Mouse (Mus musculus): ENCODE data around the gene Osgin1.

The Osgin1 gene

DNA sequence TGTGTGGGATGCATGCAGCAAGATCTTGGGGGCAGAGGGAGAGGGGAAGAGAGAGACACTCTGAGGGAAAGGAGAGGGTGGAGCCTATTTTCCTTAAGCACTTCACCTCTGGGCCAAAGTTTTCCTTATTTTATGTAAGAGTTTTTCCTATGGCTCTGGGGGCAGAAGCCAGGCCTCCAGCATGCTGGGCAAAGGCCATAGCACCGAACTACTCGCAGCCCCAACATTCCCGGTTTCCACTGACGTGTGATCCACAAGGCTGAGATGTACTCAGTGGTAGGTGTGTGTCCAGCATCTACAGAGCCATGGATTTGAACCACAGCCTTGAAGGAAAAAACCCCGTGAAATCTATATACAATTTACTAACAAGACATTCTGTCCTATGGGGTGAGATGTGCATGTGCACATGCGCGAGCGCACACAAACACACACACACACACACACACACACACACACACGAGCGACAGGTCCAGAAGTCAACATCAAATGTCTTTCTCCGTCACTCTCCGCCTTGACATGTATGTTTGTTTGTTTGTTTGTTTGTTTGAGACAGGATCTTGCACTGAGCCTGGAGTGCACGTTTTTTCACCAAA is at the start of gene Osgin1:
Gene Osgin1 (plus strand): TSS at position 543 of the 593 bp plus-strand sequence.
- DNase-seq (ENCODE audit: low spot score), result no peak

DNA sequence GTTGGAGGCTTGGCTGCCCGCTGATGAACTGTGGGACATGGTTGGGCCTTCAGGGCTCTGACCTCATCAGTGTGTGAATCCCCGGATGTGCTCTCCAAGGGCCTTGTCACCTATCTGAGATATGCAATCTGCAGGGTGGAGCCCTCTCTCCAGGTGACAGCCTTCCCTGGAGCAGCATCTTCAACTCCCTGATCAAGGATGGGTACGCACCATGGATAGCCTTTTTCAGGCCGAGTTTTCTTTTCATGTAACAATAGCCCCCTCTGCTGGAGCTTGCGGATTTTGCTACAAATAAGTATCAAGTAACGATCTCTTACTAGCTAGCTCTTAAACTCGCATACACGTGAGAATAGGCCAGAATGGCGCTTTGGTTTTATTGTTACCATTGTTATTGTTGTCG is 49.4 kb upstream of the Osgin1 start:
- no peak for DNase-seq (ENCODE audit: low spot score)

DNA sequence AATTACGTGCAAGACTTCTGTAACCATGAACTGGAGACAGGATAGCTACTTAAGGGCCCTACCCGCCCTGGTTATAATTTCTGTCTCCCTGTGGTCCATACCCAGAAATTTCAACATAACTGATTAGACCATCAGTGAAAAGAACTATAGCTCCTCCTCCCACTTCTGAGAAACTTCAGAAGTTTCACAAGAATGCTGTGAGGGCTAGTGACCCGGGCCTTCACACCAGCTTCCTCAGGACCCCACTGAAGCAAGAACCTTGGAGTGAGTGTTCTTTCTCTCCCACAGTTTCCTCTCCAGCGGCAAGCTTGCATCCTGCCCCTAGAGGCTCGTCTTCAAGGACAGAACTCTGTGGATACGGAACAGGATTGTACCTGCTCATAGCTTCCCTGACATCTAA is 48.1 kb upstream of the Osgin1 start:
- DNase-seq (ENCODE audit: low spot score), result no peak

DNA sequence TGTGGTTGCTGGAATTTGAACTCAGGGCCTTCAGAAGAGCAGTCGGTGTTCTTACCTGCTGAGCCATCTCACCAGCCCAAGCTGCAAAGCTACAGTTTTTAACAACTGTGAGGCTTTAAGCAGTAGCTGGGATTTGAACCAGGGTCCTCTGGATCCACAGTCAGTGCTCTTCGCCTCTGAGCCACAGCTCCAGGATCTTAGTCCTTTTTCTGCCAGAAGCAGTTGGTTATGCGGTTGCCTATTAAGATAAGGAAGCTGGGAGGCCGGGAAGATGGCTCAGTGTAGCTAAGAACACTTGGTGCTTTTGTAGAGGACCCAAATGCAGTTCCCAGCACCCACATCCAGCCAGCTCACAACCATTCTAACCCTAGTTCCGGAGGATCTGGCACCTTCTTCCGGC is 46.9 kb upstream of the Osgin1 start:
- no peak for DNase-seq (ENCODE audit: low spot score)

DNA sequence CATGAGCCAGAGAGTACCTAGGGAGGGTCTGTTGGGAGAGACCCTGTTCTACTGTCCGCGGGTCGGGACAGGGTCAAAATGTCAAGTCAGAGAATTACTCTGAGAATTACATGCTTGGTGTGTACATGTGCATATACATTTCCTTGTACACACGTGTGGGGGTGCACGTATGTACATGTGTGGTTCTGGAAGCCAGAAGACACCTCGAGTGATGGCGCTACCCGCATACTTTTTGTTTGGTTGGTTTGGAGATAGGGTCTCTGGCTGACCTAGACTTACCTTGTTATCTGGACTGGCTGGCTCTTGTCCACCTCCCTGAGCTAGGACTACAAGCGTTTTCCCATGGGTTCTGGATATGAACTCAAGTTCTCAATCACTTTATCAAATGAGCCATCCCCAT is 39.8 kb upstream of the Osgin1 start:
- DNase-seq (ENCODE audit: low spot score), result no peak

DNA sequence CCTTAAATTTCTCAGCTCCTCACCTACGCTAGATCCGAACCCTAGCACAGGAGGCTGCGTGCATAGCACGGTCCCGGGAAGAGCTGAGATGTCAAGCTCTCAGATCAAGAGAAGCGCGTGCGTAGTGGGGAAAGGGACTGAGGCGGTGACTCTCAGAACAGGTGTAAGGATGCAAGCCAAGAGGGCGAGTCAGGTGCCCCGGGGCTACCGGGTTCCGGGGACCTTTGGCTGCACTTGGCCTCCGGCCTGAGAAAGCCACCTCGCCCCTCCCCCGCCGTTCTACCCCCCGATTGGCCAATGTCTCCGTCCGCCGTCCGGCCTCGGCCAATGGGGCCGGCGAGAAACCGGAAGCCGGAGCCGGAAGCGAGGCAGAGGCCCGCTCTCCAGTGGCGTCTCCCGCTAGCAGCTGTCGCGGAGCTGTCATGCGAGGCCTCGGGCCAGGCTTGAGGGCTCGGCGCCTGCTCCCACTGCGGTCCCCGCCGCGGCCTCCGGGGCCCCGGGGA is 39.3 kb upstream of the Osgin1 start, which contains the start of gene Mlycd:
Gene Mlycd (plus strand): TSS at position 355 of the 503 bp plus-strand sequence.
- peak; percentile 93 for DNase-seq (ENCODE audit: low spot score)

DNA sequence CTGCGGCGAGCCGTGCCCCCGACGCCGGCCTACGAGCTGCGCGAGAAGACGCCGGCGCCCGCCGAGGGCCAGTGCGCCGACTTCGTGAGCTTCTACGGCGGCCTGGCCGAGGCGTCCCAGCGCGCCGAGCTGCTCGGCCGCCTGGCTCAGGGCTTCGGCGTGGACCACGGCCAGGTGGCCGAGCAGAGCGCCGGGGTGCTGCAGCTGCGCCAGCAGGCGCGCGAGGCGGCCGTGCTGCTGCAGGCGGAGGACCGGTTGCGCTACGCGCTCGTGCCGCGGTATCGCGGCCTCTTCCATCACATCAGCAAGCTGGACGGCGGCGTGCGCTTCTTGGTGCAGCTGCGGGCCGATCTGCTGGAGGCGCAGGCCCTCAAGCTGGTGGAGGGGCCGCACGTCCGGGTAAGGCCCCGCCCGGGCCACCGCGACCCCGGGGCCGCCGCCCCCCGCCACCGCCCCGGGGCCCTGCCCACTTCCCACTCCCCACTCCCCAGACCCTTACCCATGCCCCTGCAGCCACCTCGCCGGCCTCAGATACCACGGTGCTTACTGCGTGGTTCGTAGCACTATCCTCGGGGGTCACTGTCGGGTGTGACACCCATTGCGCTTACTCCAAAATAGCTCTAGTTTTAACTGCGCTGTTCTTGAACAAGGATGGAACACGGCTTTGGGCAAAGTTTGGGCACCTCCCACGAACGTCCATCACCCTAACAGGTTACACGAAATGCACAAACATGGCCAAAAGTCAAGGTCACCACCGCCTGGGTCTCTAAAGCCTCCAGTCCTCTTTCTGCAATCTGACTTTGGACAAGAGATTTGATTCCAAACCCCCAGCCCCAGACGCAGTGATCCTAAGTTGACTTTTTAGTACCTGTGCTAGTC is 38.6 kb upstream of the Osgin1 start:
- DNase-seq (ENCODE audit: low spot score), result peak; percentile 24

DNA sequence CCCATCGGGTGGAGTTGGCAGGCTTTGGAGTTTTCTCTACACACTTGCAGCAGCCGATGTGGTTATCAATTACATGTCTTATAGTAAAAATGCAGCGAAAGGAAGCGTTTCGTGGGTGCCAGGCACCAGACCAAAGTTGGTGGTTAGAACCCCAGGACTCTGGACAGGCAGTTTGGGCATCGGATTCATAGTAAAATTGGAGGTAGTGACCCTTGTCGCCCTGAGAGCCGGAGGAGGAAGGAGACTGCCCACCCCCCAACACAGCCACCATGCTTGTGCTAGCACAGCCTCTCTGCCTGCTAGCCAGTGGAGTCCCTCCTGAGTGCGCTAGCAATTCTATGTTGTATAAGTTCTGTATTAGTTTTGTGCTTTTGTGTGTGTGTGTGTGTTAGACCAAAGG is 35.4 kb upstream of the Osgin1 start:
- no peak for DNase-seq (ENCODE audit: low spot score)

DNA sequence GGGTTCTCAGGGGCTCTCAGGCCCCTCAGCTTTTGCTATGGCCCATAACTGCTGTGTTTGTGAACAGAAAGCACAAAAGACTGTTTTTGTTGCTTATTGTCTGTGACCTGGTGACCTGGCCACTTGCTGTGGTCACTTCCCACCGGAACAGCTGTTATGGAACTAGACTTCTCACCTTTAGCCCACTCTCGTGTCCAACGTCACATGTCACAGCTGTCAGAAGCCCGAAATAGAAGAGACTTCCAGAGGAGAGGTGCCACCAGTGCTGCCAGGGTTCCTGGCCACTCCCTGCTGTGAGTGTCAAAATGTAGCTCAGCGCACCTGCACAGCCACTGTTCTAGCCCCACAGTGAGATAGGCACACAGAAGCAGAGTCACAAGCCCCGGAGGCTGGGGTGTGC is 34.7 kb upstream of the Osgin1 start:
- no peak for DNase-seq (ENCODE audit: low spot score)

DNA sequence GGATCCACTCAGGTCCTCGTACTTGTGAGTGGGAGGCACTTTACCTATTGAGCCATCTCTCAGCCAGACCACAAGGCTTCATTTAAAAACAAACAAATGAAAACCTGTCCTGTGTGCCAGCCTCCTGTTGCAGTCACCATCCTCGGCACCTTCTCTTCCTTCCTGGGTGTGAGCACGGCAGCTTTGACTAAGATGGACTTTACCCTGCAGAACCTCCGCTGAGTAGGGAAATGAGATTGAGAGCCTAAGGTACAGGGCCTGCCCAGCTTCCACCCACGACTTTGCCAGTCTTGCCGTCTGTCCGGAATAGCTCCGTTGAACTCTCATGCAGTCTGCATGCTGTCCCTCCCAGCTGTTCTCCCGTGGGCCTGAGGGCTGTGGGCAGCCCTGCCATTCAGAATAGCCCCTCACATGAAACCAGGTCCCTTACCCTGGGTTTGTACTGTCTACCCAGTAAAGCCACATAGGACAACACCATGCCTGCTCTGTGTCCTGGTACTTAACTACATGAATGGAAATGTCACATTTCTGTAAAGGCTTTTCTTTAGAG is 33.7 kb upstream of the Osgin1 start:
- DNase-seq (ENCODE audit: low spot score), result no peak

DNA sequence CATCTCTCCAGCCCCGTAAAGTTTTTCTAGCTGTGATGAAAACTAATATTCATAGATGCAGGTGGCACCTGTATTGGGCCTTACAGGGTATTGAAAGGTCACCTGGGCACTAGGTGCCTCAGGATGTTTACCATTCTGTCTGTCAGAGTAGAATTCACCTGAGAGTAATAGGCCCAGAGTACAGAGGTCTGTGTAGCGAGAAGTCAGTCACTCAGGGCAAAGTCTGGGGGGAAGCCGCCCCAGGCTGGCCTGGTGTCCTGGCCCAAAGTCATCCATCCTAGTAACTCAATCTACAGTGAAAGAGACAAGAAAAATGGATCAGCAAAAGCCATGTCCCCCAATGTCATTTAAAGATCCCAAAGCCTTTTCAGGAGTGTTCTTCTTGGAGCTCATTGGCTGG is 33.0 kb upstream of the Osgin1 start:
- no peak for DNase-seq (ENCODE audit: low spot score)

DNA sequence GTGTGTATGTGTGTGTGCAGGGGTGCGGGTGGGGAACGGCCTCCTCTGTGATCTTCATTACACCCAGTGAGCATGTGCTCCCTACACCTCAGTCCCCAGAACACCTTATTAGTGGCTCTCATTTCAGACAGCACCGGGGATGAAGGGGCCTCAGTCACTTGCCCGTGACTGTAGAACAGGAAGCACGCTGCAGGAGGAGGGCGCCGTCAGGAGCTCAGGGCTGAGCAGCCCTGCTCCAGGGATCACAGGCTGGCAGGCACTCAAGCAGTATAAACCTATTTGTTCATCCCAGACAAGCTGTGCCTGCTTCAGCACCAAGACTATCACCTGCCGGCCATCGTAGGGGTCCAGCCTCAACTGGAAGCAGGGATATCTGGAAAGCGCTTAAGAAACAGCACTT is 30.0 kb upstream of the Osgin1 start:
- no peak for DNase-seq (ENCODE audit: low spot score)

DNA sequence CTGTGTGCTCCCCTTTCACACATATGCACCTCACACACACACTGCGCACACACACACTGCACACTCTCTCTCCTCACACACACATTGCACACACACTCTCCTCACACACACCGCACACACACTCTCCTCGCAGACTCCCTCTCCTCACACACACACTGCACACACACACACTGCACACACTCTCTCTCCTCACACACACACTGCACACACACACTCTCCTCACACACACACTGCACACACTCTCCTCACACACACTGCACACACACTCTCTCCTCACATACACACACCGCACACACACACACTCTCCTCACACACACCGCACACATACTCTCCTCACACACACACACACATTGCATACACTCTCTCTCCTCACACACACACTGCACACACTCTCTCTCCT is 29.3 kb upstream of the Osgin1 start:
- DNase-seq (ENCODE audit: low spot score), result no peak

DNA sequence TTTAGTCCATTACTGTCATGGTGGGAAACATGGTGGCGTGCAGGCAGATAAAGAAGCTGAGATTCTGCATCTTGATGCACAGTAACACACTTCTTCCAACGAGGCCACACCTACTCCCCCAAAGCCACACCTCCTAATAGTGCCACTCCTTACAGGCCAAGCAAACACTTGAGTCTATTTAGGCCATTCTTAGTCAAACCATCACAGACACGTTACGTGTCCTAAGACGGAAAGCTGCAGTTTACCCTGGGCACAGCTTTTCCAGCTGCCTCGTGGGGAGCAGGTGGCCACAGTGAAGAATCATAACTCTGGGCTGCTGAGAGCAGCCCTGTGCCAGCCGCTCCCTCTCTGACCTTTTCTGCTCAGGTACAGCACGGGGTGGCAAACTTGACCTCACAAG is 25.6 kb upstream of the Osgin1 start:
- DNase-seq (ENCODE audit: low spot score), result no peak

DNA sequence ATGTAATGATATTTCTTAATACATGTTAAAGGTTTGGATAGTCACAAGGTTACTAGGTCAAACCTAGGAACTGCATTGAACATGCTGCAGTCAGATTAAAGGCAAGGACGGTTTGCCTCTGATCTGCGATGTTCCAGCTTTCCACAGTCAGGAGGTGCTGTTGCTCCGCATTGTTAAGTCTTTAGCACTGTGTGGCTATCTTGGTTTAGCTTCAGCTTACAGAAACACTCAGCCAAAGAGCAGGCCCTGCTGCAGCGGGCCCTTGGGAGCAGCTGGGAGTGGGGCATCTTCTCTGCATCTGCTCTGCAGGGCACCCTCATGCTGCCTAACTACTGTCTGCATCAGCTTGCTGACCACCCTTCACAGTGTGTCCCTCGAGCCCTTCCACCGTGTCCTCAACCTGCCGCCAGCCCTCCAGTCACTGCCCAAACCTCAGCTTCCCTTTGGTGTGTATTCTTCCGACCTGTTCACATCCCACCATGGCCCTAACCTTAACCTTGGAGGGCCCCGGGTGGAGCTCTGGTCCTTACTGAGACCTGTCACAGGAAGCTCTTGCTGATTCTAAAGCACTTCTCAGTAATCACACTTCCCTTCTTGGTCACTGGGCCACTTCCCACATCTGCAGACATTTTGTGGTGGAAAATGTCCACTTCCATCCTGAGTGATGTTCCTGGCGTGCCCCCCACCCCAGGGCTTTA is 21.7 kb upstream of the Osgin1 start:
- DNase-seq (ENCODE audit: low spot score), result no peak

DNA sequence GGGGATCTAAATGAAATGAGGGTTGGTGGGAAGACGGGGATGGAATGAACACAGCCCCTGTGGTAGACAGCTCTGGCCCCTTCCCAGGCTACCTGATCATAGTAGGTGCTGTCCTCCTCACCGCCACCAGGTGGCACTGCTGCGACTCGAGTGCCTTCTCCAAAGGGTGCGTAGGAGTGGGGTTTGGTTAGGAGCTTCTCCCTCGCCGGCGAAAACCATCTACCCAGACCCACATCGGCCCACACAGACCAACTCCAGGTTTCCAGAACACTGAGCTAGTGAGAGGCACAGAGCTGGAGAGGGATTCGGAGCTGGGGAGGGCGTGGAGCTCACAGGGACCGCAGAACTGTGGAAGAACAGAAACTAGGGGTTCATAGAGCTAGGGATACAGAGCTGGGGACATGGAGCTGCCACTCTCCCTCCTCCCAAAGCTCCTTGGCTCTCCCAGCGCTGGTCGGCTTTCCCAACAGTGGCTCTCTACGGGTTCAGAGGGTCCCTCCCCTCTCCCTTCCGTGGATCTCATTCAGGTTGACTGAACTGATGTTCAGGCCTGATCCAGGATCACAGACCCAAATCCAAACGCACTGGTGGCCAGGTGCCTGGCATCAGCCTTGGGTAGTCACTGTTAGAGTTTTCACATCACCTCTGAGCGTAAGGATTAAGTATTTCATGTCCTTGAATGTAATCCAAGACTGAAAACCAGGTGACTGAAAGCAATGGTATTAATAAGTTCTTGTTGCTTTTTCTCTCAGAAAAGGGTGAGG is 21.0 kb upstream of the Osgin1 start:
- DNase-seq (ENCODE audit: low spot score), result peak; percentile 73

DNA sequence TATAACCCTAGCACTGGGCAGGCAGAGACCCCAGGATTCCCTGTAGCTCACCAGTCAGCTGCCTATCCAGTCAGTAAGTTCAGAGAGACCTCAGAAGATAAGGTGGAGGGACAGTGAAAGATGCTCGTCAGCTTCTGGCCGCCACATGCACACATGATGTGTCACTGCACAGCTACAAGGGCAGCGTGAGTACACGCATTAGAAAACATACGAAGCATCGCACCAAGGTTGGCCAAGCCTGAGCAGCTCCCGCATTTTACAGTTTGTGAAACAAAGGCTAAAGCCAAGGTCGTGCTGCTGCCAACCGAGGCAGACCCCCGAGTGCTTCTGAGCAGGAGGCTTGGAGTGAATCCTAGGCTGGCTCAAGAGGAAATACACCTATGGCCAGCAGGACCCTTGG is 20.3 kb upstream of the Osgin1 start:
- no peak for DNase-seq (ENCODE audit: low spot score)

DNA sequence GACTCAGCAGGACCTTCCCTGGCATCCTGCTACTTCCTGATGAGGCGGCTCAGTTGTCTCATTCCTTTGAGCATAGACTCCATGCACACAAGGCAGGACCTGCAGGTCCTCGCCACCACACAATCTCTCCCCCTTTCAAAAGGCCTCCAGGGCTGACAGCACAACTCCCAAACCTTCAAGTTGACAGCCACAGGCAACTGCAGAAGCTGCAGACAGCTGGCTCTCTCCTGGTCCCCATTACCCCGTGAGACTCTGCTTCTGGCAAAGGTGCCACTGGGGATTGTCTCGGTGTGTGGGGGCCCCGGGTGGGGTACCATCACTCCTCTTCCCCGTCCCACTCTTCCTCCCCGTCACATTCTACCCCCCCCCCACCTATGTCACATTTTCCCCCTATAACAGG is 13.6 kb upstream of the Osgin1 start:
- no peak for DNase-seq (ENCODE audit: low spot score)

DNA sequence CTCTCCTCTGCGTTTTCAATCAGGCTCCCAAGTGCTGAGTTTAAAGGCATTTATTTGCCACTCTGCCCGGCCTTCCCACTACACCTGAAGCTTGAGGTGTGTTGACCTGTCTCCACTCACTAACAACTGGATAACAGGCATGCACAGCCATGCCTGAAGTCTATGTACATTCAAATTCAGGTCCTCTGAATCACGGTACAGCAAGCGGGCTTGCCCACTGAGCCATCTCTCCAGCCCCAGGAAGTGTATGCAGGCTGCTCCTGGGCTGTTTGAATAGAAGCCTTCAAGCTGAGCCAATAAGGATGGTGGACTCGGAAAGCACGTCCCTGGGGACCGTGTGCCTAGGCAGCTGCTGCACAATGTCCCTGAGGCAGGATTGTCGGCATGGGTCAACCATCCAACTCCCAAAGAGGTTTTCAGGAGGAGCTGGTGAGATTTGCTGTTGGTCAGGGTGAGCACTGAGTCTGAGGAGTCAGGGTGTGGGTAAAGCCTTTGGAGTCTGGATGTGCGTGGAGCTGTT is 12.3 kb upstream of the Osgin1 start:
- DNase-seq (ENCODE audit: low spot score), result no peak

DNA sequence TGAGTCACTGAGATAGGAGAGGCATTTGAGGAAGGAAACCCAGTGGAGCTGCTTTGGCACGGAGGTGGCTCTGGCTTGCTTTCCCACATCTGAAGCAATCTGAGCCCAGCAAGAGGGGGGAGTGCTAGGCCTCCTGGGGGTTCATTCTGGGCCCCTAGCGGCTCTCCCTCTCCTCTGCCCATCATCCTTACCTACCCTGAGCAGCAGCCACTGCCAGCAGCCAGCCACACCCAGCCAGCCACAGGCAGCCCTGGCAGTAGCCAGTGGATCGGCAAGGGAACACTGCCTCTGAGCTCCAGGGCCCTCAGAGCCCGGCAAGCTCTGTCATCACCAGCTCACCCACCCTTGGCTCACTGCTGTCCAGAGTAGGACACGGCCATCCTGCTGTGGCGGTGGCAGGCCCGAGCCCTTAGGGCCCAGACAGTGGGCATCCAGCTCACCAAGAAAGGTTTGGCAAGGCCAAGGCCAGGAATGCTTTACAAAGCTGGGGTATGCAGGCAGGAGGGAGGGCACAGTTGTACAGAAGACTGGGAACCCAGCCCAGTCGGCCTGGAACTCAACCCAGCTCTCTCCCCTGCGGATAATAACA is 11.7 kb upstream of the Osgin1 start:
- peak; percentile 38 for DNase-seq (ENCODE audit: low spot score)

DNA sequence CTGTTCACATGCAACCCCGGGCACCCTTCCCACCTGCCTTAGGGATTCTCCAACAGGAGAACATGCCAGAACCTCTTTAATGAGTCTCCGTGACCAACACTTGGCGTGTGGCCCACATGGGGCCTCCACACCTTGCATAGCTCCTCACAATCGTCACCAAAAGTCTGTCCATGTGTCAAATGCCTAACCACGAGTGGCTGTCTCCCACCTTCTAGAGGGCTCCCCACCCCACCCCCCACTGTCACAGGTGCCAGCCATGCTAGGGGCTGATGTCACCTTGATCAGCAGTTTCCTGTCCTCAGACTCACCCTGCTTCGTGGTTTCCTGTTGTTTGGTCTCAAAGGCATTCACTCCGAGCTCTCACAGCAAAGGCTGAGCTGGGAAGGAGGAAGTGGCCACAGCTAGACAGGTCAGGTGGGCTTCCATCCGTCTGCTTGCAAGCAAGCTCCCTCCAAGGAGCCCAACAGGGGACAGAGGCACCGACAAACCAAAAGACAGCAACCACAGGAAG is 10.2 kb upstream of the Osgin1 start:
- DNase-seq (ENCODE audit: low spot score), result peak; percentile 10
